Mouse (Mus musculus) forebrain, embryonic 10.5 days (tissue): ENCODE results near the gene Plce1. TPM values are rescaled to one million over a fixed set of nuclear protein-coding genes. Genes with fewer than 3 reads are reported as not detected.

Experiments
- DNase-seq: peaks from one replicate; pipeline ENCODE4 v3.0.0-alpha.2; 2017; ENCODE audit warnings: low spot score; ENCODE audit errors: extremely low spot score
- H3K27ac ChIP-seq: fragments of 300-500 bp; sonication (generic); 2 replicates; pipeline ENCODE4 v1.5.1; 2016; ENCODE audit warnings: mild to moderate bottlenecking
- H3K27me3 ChIP-seq: fragments of 300-500 bp; sonication (generic); 2 replicates; pipeline ENCODE4 v1.6.1; 2016; ENCODE audit warnings: mild to moderate bottlenecking; ENCODE audit not compliant: poor library complexity, severe bottlenecking
- H3K36me3 ChIP-seq: fragments of 300-500 bp; sonication (generic); replicated peaks from 2 replicates; pipeline ENCODE4 v1.6.1; 2016; ENCODE audit warnings: mild to moderate bottlenecking, moderate library complexity
- H3K4me1 ChIP-seq: fragments of 300-500 bp; sonication (generic); 2 replicates; pipeline ENCODE4 v1.6.1; 2016
- H3K4me3 ChIP-seq: fragments of 300-500 bp; sonication (generic); 2 replicates; pipeline ENCODE4 v1.5.1; 2016; ENCODE audit warnings: mild to moderate bottlenecking, moderate library complexity
- H3K9me3 ChIP-seq: fragments of 300-500 bp; sonication (generic); 2 replicates; pipeline ENCODE4 v1.6.1; 2016; ENCODE audit warnings: mild to moderate bottlenecking, moderate library complexity
- WGBS: fragments of 180-500 bp; shearing (Covaris S2); methylation state at CpG from one replicate; pipeline ENCODE4 v1.1.7; 2016; 5-methylcytosine and 5-hydroxymethylcytosine counted together
- polyA plus RNA-seq: library from polyadenylated mRNA; unstranded; fragments of >200 nt; fragmentation: Nextera tagmentation; extraction: Ambion mirVana; gene quantifications from 2 replicates; pipeline ENCODE4 v1.2.1, GENCODE M21; 2016

Gene Plce1
- polyA plus RNA-seq, 1 experiment from 2014 or later: 2.8 TPM

- no peak overlapping the region for H3K27ac ChIP-seq
- WGBS: 70% methylated on average over 5 of the region's 5 CpGs
- no peaks in the 10 kb centered on the region for H3K27me3 ChIP-seq
- H3K4me3 ChIP-seq: no peak overlapping the region
- H3K9me3 ChIP-seq: no peaks in the 10 kb centered on the region
- peaks cover 12% of the 10 kb centered on the region; the same call in 1 of the 2 replicates for H3K4me1 ChIP-seq
- no peaks in the 10 kb centered on the region for H3K36me3 ChIP-seq
- DNase-seq: no peak
Observed at GRCm38 (mm10) chr19:38723969-38724368, 243.1 kb downstream of the Plce1 start.

- no peaks in the 10 kb centered on the region for H3K27me3 ChIP-seq
- H3K9me3 ChIP-seq: no peaks in the 10 kb centered on the region
- no peaks in the 10 kb centered on the region for H3K36me3 ChIP-seq
- 68% methylated on average over 6 of the region's 6 CpGs for WGBS
- no peak for DNase-seq
- H3K4me3 ChIP-seq: no peak overlapping the region
- H3K4me1 ChIP-seq: peaks cover 16% of the 10 kb centered on the region
- H3K27ac ChIP-seq: no peak overlapping the region
Observed at GRCm38 (mm10) chr19:38728842-38729241, 247.9 kb downstream of the Plce1 start.

- H3K4me3 ChIP-seq: no peak overlapping the region
- no peak overlapping the region for H3K27ac ChIP-seq
- peak; percentile 25 for DNase-seq
Observed at GRCm38 (mm10) chr19:38729264-38729663, 248.4 kb downstream of the Plce1 start.

GRCm38 (mm10) chr19:38744546-38744945, 263.6 kb downstream of the Plce1 start:
- Histone ChIP-seq H3K27me3 (no peaks in the 10 kb centered on the region), H3K4me3 (no peak overlapping the region), H3K4me1 (peaks cover 5% of the 10 kb centered on the region), H3K27ac (no peak overlapping the region), H3K9me3 (no peaks in the 10 kb centered on the region), H3K36me3 (no peaks in the 10 kb centered on the region)
- 88% methylated on average over 8 of the region's 8 CpGs for WGBS
- no peak for DNase-seq

More at GRCm38 (mm10) chr19:38729264-38729663, 248.4 kb downstream of the Plce1 start:
- Histone ChIP-seq H3K36me3 (no peaks in the 10 kb centered on the region), H3K9me3 (no peaks in the 10 kb centered on the region), H3K4me1 (peaks cover 13% of the 10 kb centered on the region), H3K27me3 (no peaks in the 10 kb centered on the region)
- 21% methylated on average over 3 of the region's 3 CpGs for WGBS

GRCm38 (mm10) chr19:38745810-38746491, 265.0 kb downstream of the Plce1 start:
- Histone ChIP-seq H3K4me3 (no peak overlapping the region), H3K36me3 (no peaks in the 10 kb centered on the region), H3K4me1 (peaks cover 5% of the 10 kb centered on the region), H3K27me3 (no peaks in the 10 kb centered on the region), H3K9me3 (no peaks in the 10 kb centered on the region), H3K27ac (no peak overlapping the region)
- 75% methylated on average over 10 of the region's 10 CpGs for WGBS
- no peak for DNase-seq

GRCm38 (mm10) chr19:38746492-38747014, 265.6 kb downstream of the Plce1 start:
- Histone ChIP-seq H3K9me3 (no peaks in the 10 kb centered on the region), H3K4me3 (no peak overlapping the region), H3K36me3 (no peaks in the 10 kb centered on the region), H3K27me3 (no peaks in the 10 kb centered on the region), H3K27ac (no peak overlapping the region), H3K4me1 (peaks cover 5% of the 10 kb centered on the region)
- 80% methylated on average over 6 of the region's 6 CpGs for WGBS
- no peak for DNase-seq

GRCm38 (mm10) chr19:38750192-38750591, 269.3 kb downstream of the Plce1 start:
- no peaks in the 10 kb centered on the region for H3K9me3 ChIP-seq
- DNase-seq: no peak
- H3K36me3 ChIP-seq: no peaks in the 10 kb centered on the region
- H3K4me3 ChIP-seq: no peak overlapping the region
- no peak overlapping the region for H3K27ac ChIP-seq
- H3K4me1 ChIP-seq: peaks cover 5% of the 10 kb centered on the region
- no peaks in the 10 kb centered on the region for H3K27me3 ChIP-seq
- WGBS: 64% methylated on average over 4 of the region's 4 CpGs

GRCm38 (mm10) chr19:38757161-38757560, 276.3 kb downstream of the Plce1 start:
- H3K4me1 ChIP-seq: no peaks in the 10 kb centered on the region
- no peak overlapping the region for H3K4me3 ChIP-seq
- H3K27ac ChIP-seq: no peak overlapping the region
- H3K9me3 ChIP-seq: no peaks in the 10 kb centered on the region
- no peak for DNase-seq
- no peaks in the 10 kb centered on the region for H3K36me3 ChIP-seq
- no peaks in the 10 kb centered on the region for H3K27me3 ChIP-seq
- 97% methylated on average over 3 of the region's 3 CpGs for WGBS

- Histone ChIP-seq H3K4me3 (no peak overlapping the region), H3K36me3 (no peaks in the 10 kb centered on the region)
Observed at GRCm38 (mm10) chr19:38758056-38758455, 277.1 kb downstream of the Plce1 start.

GRCm38 (mm10) chr19:38758685-38759472, 278.0 kb downstream of the Plce1 start:
- H3K4me3 ChIP-seq: no peak overlapping the region
- H3K9me3 ChIP-seq: no peaks in the 10 kb centered on the region
- H3K27ac ChIP-seq: no peak overlapping the region
- no peaks in the 10 kb centered on the region for H3K36me3 ChIP-seq
- no peaks in the 10 kb centered on the region for H3K4me1 ChIP-seq
- 89% methylated on average over 7 of the region's 7 CpGs for WGBS
- H3K27me3 ChIP-seq: no peaks in the 10 kb centered on the region
- no peak for DNase-seq

More at GRCm38 (mm10) chr19:38758056-38758455, 277.1 kb downstream of the Plce1 start:
- H3K9me3 ChIP-seq: no peaks in the 10 kb centered on the region
- H3K27ac ChIP-seq: no peak overlapping the region
- DNase-seq: no peak
- H3K27me3 ChIP-seq: no peaks in the 10 kb centered on the region
- H3K4me1 ChIP-seq: no peaks in the 10 kb centered on the region
- 64% methylated on average over 5 of the region's 5 CpGs for WGBS

GRCm38 (mm10) chr19:38760441-38760840, 279.5 kb downstream of the Plce1 start:
- Histone ChIP-seq H3K27me3 (no peaks in the 10 kb centered on the region), H3K36me3 (no peaks in the 10 kb centered on the region), H3K4me1 (no peaks in the 10 kb centered on the region), H3K9me3 (no peaks in the 10 kb centered on the region), H3K27ac (no peak overlapping the region), H3K4me3 (no peak overlapping the region)
- 90% methylated on average over 3 of the region's 3 CpGs for WGBS
- DNase-seq: no peak

- H3K27ac ChIP-seq: no peak overlapping the region
- DNase-seq: no peak
- WGBS: 83% methylated on average over 2 of the region's 2 CpGs
- no peaks in the 10 kb centered on the region for H3K27me3 ChIP-seq
- H3K4me3 ChIP-seq: no peak overlapping the region
- no peaks in the 10 kb centered on the region for H3K4me1 ChIP-seq
- no peaks in the 10 kb centered on the region for H3K9me3 ChIP-seq
- H3K36me3 ChIP-seq: no peaks in the 10 kb centered on the region
Observed at GRCm38 (mm10) chr19:38766306-38766705, 285.4 kb downstream of the Plce1 start.

GRCm38 (mm10) chr19:38775548-38775947, 294.6 kb downstream of the Plce1 start:
- Histone ChIP-seq H3K9me3 (no peaks in the 10 kb centered on the region), H3K27ac (no peak overlapping the region), H3K4me3 (no peak overlapping the region), H3K36me3 (no peaks in the 10 kb centered on the region), H3K27me3 (no peaks in the 10 kb centered on the region), H3K4me1 (no peaks in the 10 kb centered on the region)
- WGBS: 54% methylated on average over 4 of the region's 4 CpGs
- DNase-seq: no peak
